Mouse (Mus musculus) testis, postnatal 10 days (tissue): Measurements from ENCODE around the gene Rrad.
A peak's percentile ranks its signal among the peaks of the same experiment; 100 is the strongest.
"Not testable (repeated sequence)": the region's sequence is repeated elsewhere in the genome, so short reads cannot be mapped to it uniquely, and the experiment has no call there.

ENCODE experiments used
- DNase-seq: peaks from one replicate; pipeline ENCODE4 v3.0.0; 2021; ENCODE audit warnings: low spot score

Gene Rrad

GRCm38 (mm10) chr8:104630981-104631663, at the start of gene Rrad:
TSS of gene Rrad (minus strand) at chr8:104631327.
- peak; percentile 58 for DNase-seq

- no peak for DNase-seq
Measured at GRCm38 (mm10) chr8:104655614-104656013, 24.5 kb upstream of the Rrad start.

- peak; percentile 70 for DNase-seq
Measured at GRCm38 (mm10) chr8:104654984-104655383, 23.9 kb upstream of the Rrad start.

- not testable (repeated sequence) for DNase-seq
Measured at GRCm38 (mm10) chr8:104644187-104644586, 13.1 kb upstream of the Rrad start.

GRCm38 (mm10) chr8:104642324-104642654, 11.2 kb upstream of the Rrad start:
- no peak for DNase-seq

GRCm38 (mm10) chr8:104641426-104642323, 10.5 kb upstream of the Rrad start, which contains the start of gene Ciao2b:
TSS of gene Ciao2b (minus strand) at chr8:104641965.
- peak; percentile 89 for DNase-seq

- peak; percentile 38 for DNase-seq
Measured at GRCm38 (mm10) chr8:104640831-104641370, 9.8 kb upstream of the Rrad start.

- DNase-seq: peak; percentile 29
Measured at GRCm38 (mm10) chr8:104640241-104640640, 9.1 kb upstream of the Rrad start.

GRCm38 (mm10) chr8:104638010-104638409, 6.9 kb upstream of the Rrad start:
- peak; percentile 25 for DNase-seq

- DNase-seq: peak; percentile 29
Measured at GRCm38 (mm10) chr8:104635004-104635710, 4.0 kb upstream of the Rrad start.

GRCm38 (mm10) chr8:104633156-104633744, 2.1 kb upstream of the Rrad start:
- DNase-seq: peak; percentile 40

- DNase-seq: peak; percentile 34
Measured at GRCm38 (mm10) chr8:104632486-104632885, 1.4 kb upstream of the Rrad start.

GRCm38 (mm10) chr8:104631975-104632374, 848 bp upstream of the Rrad start:
- DNase-seq: peak; percentile 35

- peak; percentile 55 for DNase-seq
Measured at GRCm38 (mm10) chr8:104630574-104630973, 553 bp downstream of the Rrad start.

- DNase-seq: no peak
Measured at GRCm38 (mm10) chr8:104630111-104630479, 1.0 kb downstream of the Rrad start.

- peak; percentile 50 for DNase-seq
Measured at GRCm38 (mm10) chr8:104629306-104630110, 1.6 kb downstream of the Rrad start.

- peak; percentile 37 for DNase-seq
Measured at GRCm38 (mm10) chr8:104628402-104628801, 2.7 kb downstream of the Rrad start.

- peak; percentile 19 for DNase-seq
Measured at GRCm38 (mm10) chr8:104627065-104627740, 3.9 kb downstream of the Rrad start.

- no peak for DNase-seq
Measured at GRCm38 (mm10) chr8:104624161-104624560, 7.0 kb downstream of the Rrad start, which contains the start of gene Cdh16. TSS of gene Cdh16 (minus strand) at chr8:104624396.

- DNase-seq: no peak
Measured at GRCm38 (mm10) chr8:104620765-104621164, 10.4 kb downstream of the Rrad start.
